Mouse (Mus musculus): ENCODE measurements around the gene Btbd9.

- no peak for TF ChIP-seq HCFC1 (IDR thresholded peaks at IDR 0.05; ENCODE audit: borderline replicate concordance, insufficient read depth, low read length)
- TF ChIP-seq ZC3H11A (IDR thresholded peaks at IDR 0.05; ENCODE audit: borderline replicate concordance, low read depth, low read length), result no peak
- no peak for TF ChIP-seq CHD2 (IDR thresholded peaks at IDR 0.05; ENCODE audit: low read depth, low read length)
Measured at GRCm38 (mm10) chr17:30605001-30605400, 28.7 kb upstream of the Btbd9 start.
